Mouse (Mus musculus) layer of hippocampus, adult 9-11 months (tissue): ENCODE measurements around the gene Gm20388.
"Not testable (repeated sequence)": the region's sequence is repeated elsewhere in the genome, so short reads cannot be mapped to it uniquely, and the experiment has no call there.

ENCODE experiments used
- DNase-seq: peaks from one replicate; pipeline ENCODE4 v3.0.0; 2022

The Gm20388 gene

GRCm38 (mm10) chr8:121121704-121122103, 1211.1 kb downstream of the Gm20388 start:
- DNase-seq = no peak

- DNase-seq = no peak
Measured at GRCm38 (mm10) chr8:121122368-121122767, 1211.7 kb downstream of the Gm20388 start.

- no peak for DNase-seq
Measured at GRCm38 (mm10) chr8:121123113-121123512, 1212.5 kb downstream of the Gm20388 start.

GRCm38 (mm10) chr8:121124547-121125239, 1214.1 kb downstream of the Gm20388 start:
- no peak for DNase-seq

GRCm38 (mm10) chr8:121125311-121125876, 1214.8 kb downstream of the Gm20388 start:
- DNase-seq = no peak

- no peak for DNase-seq
Measured at GRCm38 (mm10) chr8:121126191-121126590, 1215.5 kb downstream of the Gm20388 start.

- no peak for DNase-seq
Measured at GRCm38 (mm10) chr8:121126694-121127093, 1216.1 kb downstream of the Gm20388 start.

GRCm38 (mm10) chr8:121127291-121127701, 1216.7 kb downstream of the Gm20388 start:
- DNase-seq = no peak

- no peak for DNase-seq
Measured at GRCm38 (mm10) chr8:121127756-121128375, 1217.2 kb downstream of the Gm20388 start, which contains the start of gene Foxl1. Gene Foxl1 (plus strand): TSS chr8:121127940.

GRCm38 (mm10) chr8:121128531-121129264, 1218.1 kb downstream of the Gm20388 start:
- no peak for DNase-seq

GRCm38 (mm10) chr8:121129265-121129940, 1218.8 kb downstream of the Gm20388 start:
- DNase-seq = no peak

GRCm38 (mm10) chr8:121130522-121130921, 1219.9 kb downstream of the Gm20388 start:
- DNase-seq = no peak

- DNase-seq = no peak
Measured at GRCm38 (mm10) chr8:121132961-121133513, 1222.4 kb downstream of the Gm20388 start.

GRCm38 (mm10) chr8:121134102-121134501, 1223.5 kb downstream of the Gm20388 start:
- DNase-seq = no peak

GRCm38 (mm10) chr8:121134512-121134911, 1223.9 kb downstream of the Gm20388 start:
- DNase-seq = no peak

GRCm38 (mm10) chr8:121136856-121137255, 1226.2 kb downstream of the Gm20388 start:
- no peak for DNase-seq

GRCm38 (mm10) chr8:121145457-121146134, 1235.0 kb downstream of the Gm20388 start:
- not testable (repeated sequence) for DNase-seq

- DNase-seq = no peak
Measured at GRCm38 (mm10) chr8:121148573-121149083, 1238.0 kb downstream of the Gm20388 start.

- no peak for DNase-seq
Measured at GRCm38 (mm10) chr8:121152394-121152793, 1241.8 kb downstream of the Gm20388 start.

GRCm38 (mm10) chr8:121156990-121157491, 1246.4 kb downstream of the Gm20388 start:
- DNase-seq = no peak

GRCm38 (mm10) chr8:121158812-121159211, 1248.2 kb downstream of the Gm20388 start:
- DNase-seq = no peak
